Mouse (Mus musculus): ENCODE measurements at regions not wholly inside any gene's neighbourhood (a gene's known extent, or its start where the extent isn't known, plus 50 kb on each side); places are given as distances from the start of the nearest gene placed in this dataset.
A peak's percentile ranks its signal among the peaks of the same experiment; 100 is the strongest.

- no peak for DNase-seq (ENCODE audit: low spot score)
Measured at GRCm38 (mm10) chr10:92225818-92226217, 496.4 kb downstream of the Nedd1 start.

- no peak for DNase-seq (ENCODE audit: low spot score)
Measured at GRCm38 (mm10) chr10:92225071-92225470, 497.1 kb downstream of the Nedd1 start.

GRCm38 (mm10) chr10:92219310-92219709, 502.9 kb downstream of the Nedd1 start:
- DNase-seq (ENCODE audit: low spot score): no peak

GRCm38 (mm10) chr10:92170856-92171255, 551.4 kb downstream of the Nedd1 start:
- no peak for DNase-seq (ENCODE audit: low spot score)

GRCm38 (mm10) chr10:92166057-92166456, 556.2 kb downstream of the Nedd1 start:
- no peak for DNase-seq (ENCODE audit: low spot score)

GRCm38 (mm10) chr10:92164991-92165390, 557.2 kb downstream of the Nedd1 start:
- no peak for DNase-seq (ENCODE audit: low spot score)

GRCm38 (mm10) chr10:92164648-92164960, 557.6 kb downstream of the Nedd1 start:
- no peak for DNase-seq (ENCODE audit: low spot score)

GRCm38 (mm10) chr10:92163851-92164647, 558.2 kb downstream of the Nedd1 start:
- no peak for DNase-seq (ENCODE audit: low spot score)

- DNase-seq (ENCODE audit: low spot score): no peak
Measured at GRCm38 (mm10) chr10:92163071-92163504, 559.1 kb downstream of the Nedd1 start.

- peak; percentile 7 for DNase-seq (ENCODE audit: low spot score)
Measured at GRCm38 (mm10) chr10:92162473-92163011, 559.7 kb downstream of the Nedd1 start.

GRCm38 (mm10) chr10:92161501-92161900, 560.7 kb downstream of the Nedd1 start:
- no peak for DNase-seq (ENCODE audit: low spot score)

- no peak for DNase-seq (ENCODE audit: low spot score)
Measured at GRCm38 (mm10) chr10:92146263-92146662, 576.0 kb downstream of the Nedd1 start.

- no peak for DNase-seq (ENCODE audit: low spot score)
Measured at GRCm38 (mm10) chr10:92135521-92135920, 586.7 kb downstream of the Nedd1 start.

- no peak for DNase-seq (ENCODE audit: low spot score)
Measured at GRCm38 (mm10) chr10:92112790-92113189, 609.4 kb downstream of the Nedd1 start.

GRCm38 (mm10) chr10:92106331-92106730, 615.9 kb downstream of the Nedd1 start:
- DNase-seq (ENCODE audit: low spot score): no peak

GRCm38 (mm10) chr10:92103887-92104286, 618.3 kb downstream of the Nedd1 start:
- DNase-seq (ENCODE audit: low spot score): no peak

- no peak for DNase-seq (ENCODE audit: low spot score)
Measured at GRCm38 (mm10) chr10:92102755-92103154, 619.5 kb downstream of the Nedd1 start.

- DNase-seq (ENCODE audit: low spot score): no peak
Measured at GRCm38 (mm10) chr10:92097562-92097961, 624.7 kb downstream of the Nedd1 start.

GRCm38 (mm10) chr10:92097081-92097480, 625.1 kb downstream of the Nedd1 start:
- DNase-seq (ENCODE audit: low spot score): no peak

GRCm38 (mm10) chr10:92091480-92092395, 630.5 kb downstream of the Nedd1 start:
- DNase-seq (ENCODE audit: low spot score): no peak

- DNase-seq (ENCODE audit: low spot score): no peak
Measured at GRCm38 (mm10) chr10:92082111-92082510, 640.1 kb downstream of the Nedd1 start.

- DNase-seq (ENCODE audit: low spot score): no peak
Measured at GRCm38 (mm10) chr10:92081199-92081598, 641.0 kb downstream of the Nedd1 start.

GRCm38 (mm10) chr10:92079421-92079820, 642.8 kb downstream of the Nedd1 start:
- DNase-seq (ENCODE audit: low spot score): no peak
